Mouse (Mus musculus): ENCODE results near the gene Cadps. TPM values are rescaled to one million over a fixed set of nuclear protein-coding genes. Genes with fewer than 3 reads are reported as not detected.

The Cadps gene
- polyA plus RNA-seq, 1 experiment from 2014 or later: not detected

DNA sequence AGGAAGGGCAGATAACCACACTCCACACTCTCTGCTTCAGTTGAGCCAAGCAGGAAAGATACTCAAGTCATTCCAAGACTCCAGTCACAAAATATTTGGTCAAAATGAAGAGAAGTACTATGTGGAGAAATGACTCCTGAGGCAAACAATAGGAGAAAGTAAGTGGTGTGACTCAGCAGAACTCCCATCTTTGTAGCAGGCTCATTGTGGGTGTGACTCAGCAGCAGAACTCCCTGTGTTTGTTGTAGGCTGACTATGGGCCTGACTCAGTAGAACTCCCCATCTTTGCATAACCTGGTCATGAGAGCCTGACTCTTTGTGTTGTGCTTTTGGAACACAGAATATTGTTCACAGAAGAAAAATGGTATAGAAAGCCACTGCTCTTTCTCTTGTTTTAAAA is 231.1 kb downstream of the Cadps start:
- H3K4me1 ChIP-seq (ENCODE audit: insufficient read depth): no peaks in the 10 kb centered on the region
- H3K27me3 ChIP-seq (ENCODE audit: insufficient read depth, low read length): no peaks in the 10 kb centered on the region
- ATAC-seq (no peak), DNase-seq (no peak)
- no peak overlapping the region for H3K9ac ChIP-seq (replicated peaks)
- no peak overlapping the region for H3K4me3 ChIP-seq (ENCODE audit: low read depth, low read length)
- H3K27ac ChIP-seq (ENCODE audit: low read depth): no peak overlapping the region
- no peak overlapping the region for H3K4me2 ChIP-seq (ENCODE audit: low read depth, low read length)
- no peaks in the 10 kb centered on the region for H3K9me3 ChIP-seq (ENCODE audit: low read length)
- no peak for TF ChIP-seq CTCF (IDR thresholded peaks at IDR 0.05; ENCODE audit: low read depth)
- TF ChIP-seq EP300 (IDR thresholded peaks at IDR 0.05; ENCODE audit: low read depth): no peak
- H3K36me3 ChIP-seq (replicated peaks; ENCODE audit: insufficient read depth, low read length): no peaks in the 10 kb centered on the region

DNA sequence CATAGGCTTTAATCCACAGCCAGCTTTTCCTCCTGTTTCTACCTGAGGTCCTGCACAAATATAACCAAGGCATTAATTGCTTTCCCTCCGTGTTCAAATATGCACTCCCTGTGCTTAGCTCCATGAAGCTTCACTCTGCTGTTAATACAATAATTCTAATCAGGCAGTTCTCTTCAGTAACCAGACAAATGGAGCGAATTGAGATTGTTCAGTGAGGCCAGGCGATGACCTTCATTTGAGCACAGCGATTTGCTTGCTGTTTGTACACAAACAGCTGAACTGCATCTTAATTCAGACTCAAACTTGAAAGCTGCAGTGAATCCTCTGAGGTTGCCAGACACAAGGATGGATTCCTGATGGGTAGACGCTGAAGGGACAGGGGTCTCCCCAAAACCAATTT is 239.3 kb downstream of the Cadps start:
- H3K36me3 ChIP-seq (replicated peaks; ENCODE audit: insufficient read depth, low read length): no peaks in the 10 kb centered on the region

DNA sequence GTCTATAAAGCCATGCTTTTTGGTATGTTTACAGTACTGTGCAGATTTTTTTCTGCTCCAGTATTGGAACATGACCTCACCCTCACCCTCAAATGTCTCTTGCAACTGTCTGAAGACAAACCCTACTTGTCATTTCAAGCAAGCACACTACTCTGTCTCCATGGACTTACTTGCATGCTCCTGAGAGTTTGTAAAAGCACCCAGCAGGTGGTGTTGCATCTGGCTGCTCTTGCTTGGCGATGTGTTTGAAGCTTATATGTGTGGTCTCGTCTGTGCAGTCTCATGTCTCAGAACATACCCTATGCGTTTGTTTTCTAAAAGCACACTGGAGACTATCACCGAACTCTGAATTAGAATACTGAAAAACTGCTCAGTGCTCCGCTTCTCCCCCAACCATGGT is 241.2 kb downstream of the Cadps start:
- H3K4me3 ChIP-seq (ENCODE audit: low read depth, low read length): no peak overlapping the region
- no peaks in the 10 kb centered on the region for H3K4me1 ChIP-seq (ENCODE audit: insufficient read depth)
- no peaks in the 10 kb centered on the region for H3K36me3 ChIP-seq (replicated peaks; ENCODE audit: insufficient read depth, low read length)
- H3K4me2 ChIP-seq (ENCODE audit: low read depth, low read length): no peak overlapping the region
- 79% methylated on average over 5 of the region's 5 CpGs for WGBS (ENCODE audit: insufficient replicate concordance)
- H3K27ac ChIP-seq (ENCODE audit: low read depth): no peak overlapping the region
- H3K9me3 ChIP-seq (ENCODE audit: low read length): no peaks in the 10 kb centered on the region
- TF ChIP-seq CTCF (IDR thresholded peaks at IDR 0.05; ENCODE audit: low read depth): no peak
- TF ChIP-seq EP300 (IDR thresholded peaks at IDR 0.05; ENCODE audit: low read depth): no peak
- H3K27me3 ChIP-seq (ENCODE audit: insufficient read depth, low read length): no peaks in the 10 kb centered on the region
- DNase-seq (no peak), ATAC-seq (no peak)
- no peak overlapping the region for H3K9ac ChIP-seq (replicated peaks)

More for the DNA sequence above, 239.3 kb downstream of the Cadps start:
- Histone ChIP-seq H3K4me2 (ENCODE audit: low read depth, low read length) (no peak overlapping the region), H3K4me3 (ENCODE audit: low read depth, low read length) (no peak overlapping the region), H3K9ac (replicated peaks) (no peak overlapping the region), H3K27ac (ENCODE audit: low read depth) (no peak overlapping the region), H3K4me1 (ENCODE audit: insufficient read depth) (no peaks in the 10 kb centered on the region), H3K27me3 (ENCODE audit: insufficient read depth, low read length) (no peaks in the 10 kb centered on the region), H3K9me3 (ENCODE audit: low read length) (no peaks in the 10 kb centered on the region)
- ATAC-seq (no peak), DNase-seq (no peak)
- WGBS (ENCODE audit: insufficient replicate concordance): 63% methylated on average over 5 of the region's 5 CpGs
- TF ChIP-seq EP300 (IDR thresholded peaks at IDR 0.05; ENCODE audit: low read depth) (no peak), CTCF (IDR thresholded peaks at IDR 0.05; ENCODE audit: low read depth) (no peak)

DNA sequence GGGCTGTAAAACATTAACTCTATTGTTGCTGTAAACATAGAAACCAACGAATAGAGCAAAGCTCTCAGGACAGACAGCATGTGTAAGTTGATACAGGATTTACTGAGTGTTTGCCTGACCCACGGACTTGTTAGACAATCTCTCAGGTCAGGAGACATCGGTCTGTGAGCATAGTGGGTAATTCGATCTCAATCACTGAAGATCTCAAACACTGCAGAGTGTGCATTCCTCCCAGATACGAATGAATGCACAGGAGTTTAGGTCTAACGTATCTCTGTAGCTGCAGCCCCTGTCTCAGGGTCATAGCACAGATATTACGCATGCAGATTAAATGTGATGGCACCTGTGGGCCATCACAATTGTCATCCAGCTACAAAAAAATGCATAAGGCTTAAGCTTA is 242.1 kb downstream of the Cadps start:
- H3K27me3 ChIP-seq (ENCODE audit: insufficient read depth, low read length): no peaks in the 10 kb centered on the region
- H3K9me3 ChIP-seq (ENCODE audit: low read length): no peaks in the 10 kb centered on the region
- ATAC-seq (no peak), DNase-seq (no peak)
- no peak overlapping the region for H3K4me3 ChIP-seq (ENCODE audit: low read depth, low read length)
- no peak for TF ChIP-seq CTCF (IDR thresholded peaks at IDR 0.05; ENCODE audit: low read depth)
- TF ChIP-seq EP300 (IDR thresholded peaks at IDR 0.05; ENCODE audit: low read depth): no peak
- whole genome bisulfite sequencing (ENCODE audit: insufficient replicate concordance): 37% methylated on average over 7 of the region's 7 CpGs
- H3K36me3 ChIP-seq (replicated peaks; ENCODE audit: insufficient read depth, low read length): no peaks in the 10 kb centered on the region
- no peak overlapping the region for H3K9ac ChIP-seq (replicated peaks)
- H3K4me2 ChIP-seq (ENCODE audit: low read depth, low read length): no peak overlapping the region
- no peak overlapping the region for H3K27ac ChIP-seq (ENCODE audit: low read depth)
- H3K4me1 ChIP-seq (ENCODE audit: insufficient read depth): no peaks in the 10 kb centered on the region

DNA sequence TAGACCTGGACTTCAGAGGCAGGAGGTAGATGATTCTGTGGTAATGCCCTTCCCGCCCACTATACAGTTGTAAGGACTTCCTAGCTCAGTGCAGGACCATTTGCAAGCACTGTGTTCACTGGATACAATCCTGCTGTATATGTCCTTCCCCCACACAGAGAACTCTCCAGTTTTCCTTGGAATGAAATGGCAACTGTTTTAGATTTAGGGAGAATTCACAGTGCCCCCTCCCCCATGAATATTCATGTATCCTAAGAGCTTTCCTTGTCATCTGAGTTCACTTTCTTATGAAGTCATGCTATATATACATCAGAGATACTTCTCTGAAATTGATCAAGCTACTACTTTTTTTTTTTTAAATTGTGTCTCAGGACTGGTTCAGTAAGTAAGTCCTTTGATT is 244.7 kb downstream of the Cadps start:
- no peaks in the 10 kb centered on the region for H3K9me3 ChIP-seq (ENCODE audit: low read length)
- H3K27ac ChIP-seq (ENCODE audit: low read depth): no peak overlapping the region
- no peak overlapping the region for H3K4me2 ChIP-seq (ENCODE audit: low read depth, low read length)
- H3K36me3 ChIP-seq (replicated peaks; ENCODE audit: insufficient read depth, low read length): no peaks in the 10 kb centered on the region
- no peak for DNase-seq
- no peaks in the 10 kb centered on the region for H3K27me3 ChIP-seq (ENCODE audit: insufficient read depth, low read length)
- ATAC-seq: no peak
- H3K4me3 ChIP-seq (ENCODE audit: low read depth, low read length): no peak overlapping the region
- WGBS (ENCODE audit: insufficient replicate concordance): 61% methylated on average over 1 of the region's 1 CpGs
- TF ChIP-seq CTCF (IDR thresholded peaks at IDR 0.05; ENCODE audit: low read depth) (no peak), EP300 (IDR thresholded peaks at IDR 0.05; ENCODE audit: low read depth) (no peak)
- no peak overlapping the region for H3K9ac ChIP-seq (replicated peaks)
- H3K4me1 ChIP-seq (ENCODE audit: insufficient read depth): no peaks in the 10 kb centered on the region

DNA sequence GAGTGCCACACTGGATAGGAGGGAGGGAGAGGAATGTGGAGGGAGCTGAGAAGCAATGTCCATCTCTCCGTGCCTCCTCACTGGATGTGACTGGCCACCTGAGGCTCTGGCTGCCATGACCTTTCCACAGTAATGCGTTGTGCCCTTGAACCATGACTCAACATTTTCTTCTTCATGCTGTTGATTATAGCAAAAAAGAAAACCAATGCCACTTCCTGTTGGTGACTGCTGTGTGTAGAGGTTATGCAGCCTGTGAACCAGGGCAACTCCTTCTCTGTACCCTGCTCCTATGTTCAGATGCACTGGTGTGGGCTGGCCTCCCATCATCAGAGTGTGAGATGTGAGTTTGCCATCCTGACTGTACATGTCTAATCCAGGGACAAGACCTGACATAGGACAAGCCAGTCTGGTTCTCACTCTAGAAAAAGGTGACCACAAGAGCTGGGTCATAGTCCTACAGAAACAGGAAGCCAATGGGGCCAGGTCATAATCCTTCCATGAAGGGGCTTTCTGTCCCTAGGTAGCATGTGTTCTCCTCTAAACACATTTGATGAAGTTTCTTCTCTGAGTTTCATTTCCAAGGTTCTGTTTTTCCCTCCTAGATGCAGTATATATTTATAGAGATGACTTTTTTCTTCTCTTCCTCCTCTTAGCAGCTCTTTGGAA is 245.3 kb downstream of the Cadps start:
- TF ChIP-seq EP300 (IDR thresholded peaks at IDR 0.05; ENCODE audit: low read depth): no peak
- TF ChIP-seq CTCF (IDR thresholded peaks at IDR 0.05; ENCODE audit: low read depth): no peak
- WGBS (ENCODE audit: insufficient replicate concordance): 41% methylated on average over 2 of the region's 2 CpGs
- no peak overlapping the region for H3K27ac ChIP-seq (ENCODE audit: low read depth)

DNA sequence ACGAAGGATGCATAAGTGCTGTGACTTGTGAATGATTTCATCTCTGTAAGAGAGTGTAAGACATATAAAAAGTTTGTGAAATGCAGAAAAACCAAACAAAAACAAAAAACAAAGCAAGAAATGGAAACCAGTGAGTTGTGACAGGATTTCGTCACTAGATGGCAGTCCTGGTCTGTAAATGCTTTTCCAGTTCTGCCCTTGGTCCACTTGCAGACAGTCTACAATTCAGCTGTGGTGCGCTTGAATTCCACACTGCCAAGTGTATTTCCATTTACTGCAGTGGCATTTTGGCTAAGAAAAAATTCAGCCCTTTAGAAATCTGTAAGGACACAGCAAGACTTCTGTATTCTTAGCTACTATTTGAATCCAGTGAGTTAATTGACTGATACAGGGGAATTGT is 247.8 kb downstream of the Cadps start:
- no peak for ATAC-seq
- no peak overlapping the region for H3K4me3 ChIP-seq (ENCODE audit: low read depth, low read length)
- no peak overlapping the region for H3K4me2 ChIP-seq (ENCODE audit: low read depth, low read length)
- TF ChIP-seq CTCF (IDR thresholded peaks at IDR 0.05; ENCODE audit: low read depth): peak; percentile 75
- TF ChIP-seq EP300 (IDR thresholded peaks at IDR 0.05; ENCODE audit: low read depth): no peak
- no peak overlapping the region for H3K9ac ChIP-seq (replicated peaks)
- H3K27me3 ChIP-seq (ENCODE audit: insufficient read depth, low read length): no peaks in the 10 kb centered on the region
- DNase-seq: peak; percentile 35
- H3K36me3 ChIP-seq (replicated peaks; ENCODE audit: insufficient read depth, low read length): no peaks in the 10 kb centered on the region
- no peaks in the 10 kb centered on the region for H3K9me3 ChIP-seq (ENCODE audit: low read length)
- WGBS (ENCODE audit: insufficient replicate concordance): 20% methylated on average over 3 of the region's 3 CpGs
- H3K27ac ChIP-seq (ENCODE audit: low read depth): no peak overlapping the region
- H3K4me1 ChIP-seq (ENCODE audit: insufficient read depth): no peaks in the 10 kb centered on the region

More for the DNA sequence above, 245.3 kb downstream of the Cadps start:
- no peak overlapping the region for H3K9ac ChIP-seq (replicated peaks)
- no peak overlapping the region for H3K4me3 ChIP-seq (ENCODE audit: low read depth, low read length)
- no peak overlapping the region for H3K4me2 ChIP-seq (ENCODE audit: low read depth, low read length)
- ATAC-seq (no peak), DNase-seq (no peak)
- H3K27me3 ChIP-seq (ENCODE audit: insufficient read depth, low read length): no peaks in the 10 kb centered on the region
- H3K36me3 ChIP-seq (replicated peaks; ENCODE audit: insufficient read depth, low read length): no peaks in the 10 kb centered on the region
- no peaks in the 10 kb centered on the region for H3K9me3 ChIP-seq (ENCODE audit: low read length)
- H3K4me1 ChIP-seq (ENCODE audit: insufficient read depth): no peaks in the 10 kb centered on the region

Measured in liver, postnatal 0 days (tissue).